Mouse (Mus musculus) lung, postnatal 0 days (tissue): ENCODE measurements at regions not wholly inside any gene's neighbourhood (a gene's known extent, or its start where the extent isn't known, plus 50 kb on each side); places are given as distances from the start of the nearest gene placed in this dataset.

ENCODE experiments used
- ATAC-seq: fragments of 200-750 bp; cut with Nextera tagmentation; 2 replicates; pipeline ENCODE4 v1.8.0; 2017; ENCODE audit warnings: moderate library complexity
- DNase-seq: peaks from one replicate; pipeline ENCODE4 v3.0.0-alpha.2; 2016; ENCODE audit warnings: low spot score
- H3K27ac ChIP-seq: fragments of 300-500 bp; sonication (generic); 2 replicates; pipeline ENCODE4 v1.5.1; 2014; ENCODE audit warnings: antibody characterized with exemption, mild to moderate bottlenecking, low read length, mixed read lengths
- H3K27me3 ChIP-seq: fragments of 300-500 bp; sonication (generic); replicated peaks from 2 replicates; pipeline ENCODE4 v1.6.1; 2014; ENCODE audit warnings: low read length, mixed read lengths; ENCODE audit not compliant: insufficient read depth
- H3K36me3 ChIP-seq: fragments of 300-500 bp; sonication (generic); 2 replicates; pipeline ENCODE4 v1.6.1; 2014; ENCODE audit warnings: low read length, mixed read lengths; ENCODE audit not compliant: insufficient read depth
- H3K4me1 ChIP-seq: fragments of 300-500 bp; sonication (generic); 2 replicates; pipeline ENCODE4 v1.6.1; 2014; ENCODE audit warnings: antibody characterized with exemption, low read depth, low read length, mixed read lengths; ENCODE audit not compliant: insufficient read depth
- H3K4me2 ChIP-seq: fragments of 300-500 bp; sonication (generic); replicated peaks from 2 replicates; pipeline ENCODE4 v1.6.1; 2014; ENCODE audit warnings: low read depth, mild to moderate bottlenecking, low read length, moderate library complexity, mixed read lengths
- H3K4me3 ChIP-seq: fragments of 300-500 bp; sonication (generic); 2 replicates; pipeline ENCODE4 v1.5.1; 2014; ENCODE audit warnings: low read depth, low read length
- H3K9ac ChIP-seq: fragments of 300-500 bp; sonication (generic); replicated peaks from 2 replicates; pipeline ENCODE4 v1.6.1; 2014; ENCODE audit warnings: low read depth, mild to moderate bottlenecking
- H3K9me3 ChIP-seq: fragments of 300-500 bp; sonication (generic); 2 replicates; pipeline ENCODE4 v1.6.1; 2016; ENCODE audit warnings: low read length, mixed read lengths
- CTCF ChIP-seq: IDR thresholded peaks from 2 replicates; pipeline ENCODE4 v1.5.1; 2016; ENCODE audit warnings: antibody characterized with exemption, mild to moderate bottlenecking
- EP300 ChIP-seq: IDR thresholded peaks from 2 replicates; pipeline ENCODE4 v1.6.1; 2016; ENCODE audit warnings: antibody characterized with exemption, mild to moderate bottlenecking, control low read depth
- WGBS: fragments of 180-500 bp; shearing (Covaris S2); extraction: QIAGEN DNeasy Blood & Tissue Kit; methylation state at CpG from one replicate; pipeline ENCODE4 v1.1.7; 2014; 5-methylcytosine and 5-hydroxymethylcytosine counted together

DNA sequence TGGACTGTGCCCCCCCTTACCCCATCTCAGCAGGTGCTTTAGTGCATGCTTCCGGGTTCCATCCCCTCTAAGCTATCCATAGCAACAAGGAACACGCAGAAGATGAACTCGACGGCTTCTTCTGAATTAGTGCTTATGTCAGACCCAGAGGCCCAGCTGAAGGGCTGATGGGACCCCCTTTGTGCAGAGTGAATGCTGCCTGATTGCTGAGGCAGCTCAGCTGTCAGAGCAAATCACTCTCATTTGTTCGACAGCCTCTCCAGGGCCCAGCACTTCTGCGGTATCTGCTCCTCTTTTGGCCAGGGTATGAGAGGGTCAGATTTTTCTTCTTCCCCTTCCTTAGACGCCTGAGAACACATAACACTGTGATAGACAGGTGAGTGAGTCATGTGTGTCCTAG is 89.2 kb upstream of the Chd2 start:
- Histone ChIP-seq H3K4me3 (no peak overlapping the region), H3K36me3 (no peaks in the 10 kb centered on the region), H3K9me3 (no peaks in the 10 kb centered on the region), H3K9ac (no peak overlapping the region), H3K4me2 (no peak overlapping the region), H3K4me1 (no peaks in the 10 kb centered on the region), H3K27me3 (no peaks in the 10 kb centered on the region), H3K27ac (no peak overlapping the region)
- TF ChIP-seq CTCF = no peak
- no peak for TF ChIP-seq EP300
- WGBS = 71% methylated on average over 7 of the region's 7 CpGs
- ATAC-seq (no peak), DNase-seq (no peak)

DNA sequence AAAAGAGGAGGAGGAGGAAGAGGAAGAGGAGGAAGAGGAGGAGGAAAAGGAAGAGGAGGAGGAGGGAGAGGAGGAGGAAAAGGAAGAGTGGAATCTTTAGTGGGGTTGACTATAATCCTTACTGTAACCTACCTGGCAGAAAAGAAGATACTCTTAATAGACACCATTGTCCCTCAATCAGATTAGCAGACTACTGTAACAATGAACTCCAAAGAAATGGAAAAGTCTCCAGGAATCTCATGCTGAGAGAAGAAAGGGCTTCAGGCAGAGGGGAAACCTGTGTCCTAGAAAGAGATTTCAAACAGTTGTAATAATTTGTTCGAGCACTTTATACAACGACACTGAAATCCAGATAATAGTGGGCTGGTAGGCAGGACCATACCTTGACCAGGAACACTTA is 87.6 kb upstream of the Chd2 start:
- TF ChIP-seq CTCF = no peak
- no peak for TF ChIP-seq EP300
- WGBS = 82% methylated on average over 2 of the region's 2 CpGs
- ATAC-seq (no peak), DNase-seq (no peak)
- no peak overlapping the region for H3K27ac ChIP-seq
- no peak overlapping the region for H3K9ac ChIP-seq
- no peaks in the 10 kb centered on the region for H3K27me3 ChIP-seq
- H3K9me3 ChIP-seq = no peaks in the 10 kb centered on the region
- H3K4me1 ChIP-seq = no peaks in the 10 kb centered on the region
- no peak overlapping the region for H3K4me2 ChIP-seq
- H3K36me3 ChIP-seq = no peaks in the 10 kb centered on the region
- no peak overlapping the region for H3K4me3 ChIP-seq

DNA sequence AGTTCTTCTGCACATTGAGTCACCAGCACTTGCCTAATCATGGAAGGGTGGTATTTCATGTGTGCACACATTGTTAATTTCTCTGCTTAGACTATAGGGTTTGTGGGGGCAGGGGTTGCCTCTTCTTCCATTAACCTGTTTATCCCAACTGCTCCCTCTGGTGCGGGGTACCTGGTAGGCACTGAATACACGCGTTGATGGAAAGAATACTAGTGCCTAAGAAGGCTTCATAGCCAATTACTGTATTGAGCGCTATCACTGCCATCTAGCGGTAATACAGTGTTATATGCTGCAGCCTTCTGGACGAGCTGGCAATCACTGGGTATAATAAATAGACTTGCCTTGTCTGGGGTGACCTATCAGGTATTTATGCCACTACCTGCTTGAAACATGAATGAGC is 86.4 kb upstream of the Chd2 start:
- no peak overlapping the region for H3K9ac ChIP-seq
- DNase-seq (peak; percentile 95), ATAC-seq (peak; percentile 75)
- H3K4me1 ChIP-seq = no peaks in the 10 kb centered on the region
- no peaks in the 10 kb centered on the region for H3K36me3 ChIP-seq
- no peaks in the 10 kb centered on the region for H3K27me3 ChIP-seq
- 0% methylated on average over 6 of the region's 6 CpGs for WGBS
- H3K9me3 ChIP-seq = no peaks in the 10 kb centered on the region
- no peak overlapping the region for H3K4me3 ChIP-seq
- no peak overlapping the region for H3K4me2 ChIP-seq
- TF ChIP-seq CTCF (peak; percentile 92), EP300 (0 out of 2 replicates have a peak, but pooled peaks have one; percentile 7)
- no peak overlapping the region for H3K27ac ChIP-seq

DNA sequence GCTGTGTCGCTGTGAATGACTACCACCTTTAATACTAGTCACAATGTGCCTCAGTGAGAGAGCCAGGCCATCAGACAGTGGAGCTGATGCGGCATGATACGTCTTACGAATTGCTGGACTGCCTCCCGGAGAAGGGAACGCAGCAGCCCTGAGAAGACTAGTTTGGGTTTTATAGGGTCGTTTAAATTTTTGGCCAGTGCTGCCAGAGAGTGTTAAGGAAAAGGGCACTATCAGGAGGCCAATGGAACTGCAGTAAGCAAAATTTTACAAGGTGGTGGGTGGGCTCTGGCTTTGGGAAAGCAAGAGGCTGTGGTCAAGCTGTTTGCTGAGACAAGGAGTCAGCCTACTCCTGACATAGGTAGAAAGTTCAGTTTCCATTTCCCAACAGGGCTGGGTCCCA is 84.7 kb upstream of the Chd2 start:
- H3K4me1 ChIP-seq = no peaks in the 10 kb centered on the region
- DNase-seq = no peak
- no peak overlapping the region for H3K4me3 ChIP-seq
- H3K27ac ChIP-seq = no peak overlapping the region
- ATAC-seq = no peak
- 75% methylated on average over 7 of the region's 7 CpGs for WGBS
- TF ChIP-seq EP300 (no peak), CTCF (no peak)
- H3K9ac ChIP-seq = no peak overlapping the region
- H3K27me3 ChIP-seq = no peaks in the 10 kb centered on the region
- H3K9me3 ChIP-seq = no peaks in the 10 kb centered on the region
- no peak overlapping the region for H3K4me2 ChIP-seq
- H3K36me3 ChIP-seq = no peaks in the 10 kb centered on the region

DNA sequence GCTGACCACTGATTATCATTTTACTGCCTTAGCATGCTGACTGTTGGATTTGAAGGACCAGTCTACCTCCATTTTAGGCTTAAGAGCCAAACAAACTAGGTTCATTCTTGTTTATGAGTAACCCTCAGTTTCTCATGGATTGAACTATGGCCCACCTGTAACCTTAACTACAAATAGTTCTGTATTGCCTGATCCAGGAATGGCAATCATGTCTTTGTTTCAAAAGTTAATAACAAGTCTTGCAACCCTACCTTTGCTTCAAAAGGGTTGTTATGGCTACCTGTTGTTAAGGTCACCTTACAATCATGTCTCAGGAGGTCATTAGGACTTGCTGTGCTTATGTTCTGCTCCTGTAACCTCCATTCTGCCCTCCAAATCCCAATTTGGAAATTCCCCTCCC is 84.0 kb upstream of the Chd2 start:
- no peak for TF ChIP-seq CTCF
- TF ChIP-seq EP300 = no peak
- Histone ChIP-seq H3K4me2 (no peak overlapping the region), H3K9ac (no peak overlapping the region), H3K36me3 (no peaks in the 10 kb centered on the region), H3K4me3 (no peak overlapping the region), H3K27ac (no peak overlapping the region), H3K9me3 (no peaks in the 10 kb centered on the region), H3K27me3 (no peaks in the 10 kb centered on the region), H3K4me1 (no peaks in the 10 kb centered on the region)
- DNase-seq = no peak
- ATAC-seq = no peak

DNA sequence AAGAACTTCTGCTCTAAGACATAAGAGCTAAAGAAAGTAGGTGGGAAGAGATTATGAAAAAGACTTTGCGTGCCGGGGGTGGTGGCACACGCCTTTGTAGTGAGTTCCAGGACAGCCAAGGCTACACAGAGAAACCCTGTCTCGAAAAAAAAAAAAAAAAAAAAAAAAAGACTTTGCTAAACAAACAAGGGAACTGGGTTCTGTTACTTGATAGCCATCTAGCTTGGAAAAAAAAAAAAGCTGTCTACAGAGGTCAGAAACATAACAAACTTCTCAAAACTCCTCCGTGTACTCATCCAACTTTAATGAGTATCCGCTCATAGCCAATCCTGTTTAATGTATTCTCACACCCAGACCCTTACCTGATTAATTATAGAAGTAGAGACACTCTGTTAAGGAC is 83.4 kb upstream of the Chd2 start:
- no peak overlapping the region for H3K9ac ChIP-seq
- ATAC-seq = no peak
- WGBS = 55% methylated on average over 6 of the region's 6 CpGs
- no peak overlapping the region for H3K4me3 ChIP-seq
- no peak for TF ChIP-seq EP300
- TF ChIP-seq CTCF = no peak
- H3K27me3 ChIP-seq = no peaks in the 10 kb centered on the region
- H3K4me2 ChIP-seq = no peak overlapping the region
- DNase-seq = no peak
- H3K9me3 ChIP-seq = no peaks in the 10 kb centered on the region
- H3K27ac ChIP-seq = 0 out of 2 replicates have a peak overlapping the region, but pooled peaks have one; percentile 82
- no peaks in the 10 kb centered on the region for H3K4me1 ChIP-seq
- no peaks in the 10 kb centered on the region for H3K36me3 ChIP-seq

DNA sequence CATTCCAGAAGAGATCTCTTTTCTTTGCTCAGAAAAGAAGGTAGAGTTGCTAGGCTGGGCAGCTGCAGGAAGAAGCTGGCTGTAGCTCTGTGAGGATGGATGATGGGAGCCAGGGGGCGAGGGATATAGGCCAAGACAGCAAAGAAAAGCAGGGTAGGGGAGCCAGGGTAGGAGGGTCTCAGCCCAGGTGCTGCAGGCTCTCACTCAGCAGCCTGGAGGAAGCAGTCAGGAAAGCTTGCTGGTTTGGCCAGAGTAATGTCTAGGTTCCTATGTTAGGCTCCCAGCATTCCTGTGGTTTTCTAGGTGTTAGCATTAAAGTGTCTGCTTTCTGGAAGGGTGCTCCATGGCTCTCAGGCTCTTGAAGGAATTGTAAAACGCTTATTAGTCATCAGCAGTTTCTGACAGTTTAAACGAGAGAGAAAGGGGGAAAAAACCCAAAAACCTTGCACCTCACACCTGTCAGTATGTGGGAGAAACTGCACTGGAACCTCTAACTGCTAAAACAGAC is 82.5 kb upstream of the Chd2 start:
- Histone ChIP-seq H3K4me1 (no peaks in the 10 kb centered on the region), H3K9ac (no peak overlapping the region), H3K27me3 (no peaks in the 10 kb centered on the region), H3K36me3 (no peaks in the 10 kb centered on the region), H3K9me3 (no peaks in the 10 kb centered on the region), H3K27ac (peak overlapping the region; percentile 82), H3K4me3 (no peak overlapping the region), H3K4me2 (no peak overlapping the region)
- 54% methylated on average over 3 of the region's 3 CpGs for WGBS
- TF ChIP-seq CTCF (no peak), EP300 (peak; percentile 80)
- ATAC-seq = peak; percentile 83
- peak; percentile 86 for DNase-seq
